Mouse (Mus musculus) limb, embryonic 11.5 days (tissue): ENCODE data around the gene Dcpp2. TPM values are rescaled to one million over a fixed set of nuclear protein-coding genes. Genes with fewer than 3 reads are reported as not detected.

Experiments
- ATAC-seq: fragments of 200-750 bp; cut with Nextera tagmentation; 2 replicates; pipeline ENCODE4 v1.8.0; 2017; ENCODE audit warnings: low read depth; ENCODE audit not compliant: insufficient number of reproducible peaks, low FRiP score, low TSS enrichment
- DNase-seq: peaks from one replicate; pipeline ENCODE4 v3.0.0-alpha.2; 2015; ENCODE audit warnings: low spot score
- H3K27ac ChIP-seq: fragments of 300-500 bp; sonication (generic); replicated peaks from 2 replicates; pipeline ENCODE4 v1.5.1; 2014; ENCODE audit warnings: low read depth, mild to moderate bottlenecking, low read length
- H3K27me3 ChIP-seq: fragments of 300-500 bp; sonication (generic); 2 replicates; pipeline ENCODE4 v1.6.1; 2014; ENCODE audit warnings: mild to moderate bottlenecking, low read length, mixed read lengths; ENCODE audit not compliant: control insufficient read depth, insufficient read depth
- H3K36me3 ChIP-seq: fragments of 300-500 bp; sonication (generic); 2 replicates; pipeline ENCODE4 v1.6.1; 2014; ENCODE audit warnings: mild to moderate bottlenecking, low read length, moderate library complexity, mixed read lengths; ENCODE audit not compliant: control insufficient read depth, insufficient read depth
- H3K4me1 ChIP-seq: fragments of 300-500 bp; sonication (generic); 2 replicates; pipeline ENCODE4 v1.6.1; 2014; ENCODE audit warnings: low read length, mixed read lengths; ENCODE audit not compliant: control insufficient read depth, insufficient read depth
- H3K4me2 ChIP-seq: fragments of 300-500 bp; sonication (generic); 2 replicates; pipeline ENCODE4 v1.6.1; 2014; ENCODE audit warnings: low read depth, mild to moderate bottlenecking, moderate library complexity; ENCODE audit not compliant: severe bottlenecking
- H3K4me3 ChIP-seq: fragments of 300-500 bp; sonication (generic); 2 replicates; pipeline ENCODE4 v1.5.1; 2014; ENCODE audit warnings: low read depth, low read length
- H3K9ac ChIP-seq: fragments of 300-500 bp; sonication (generic); 2 replicates; pipeline ENCODE4 v1.6.1; 2014; ENCODE audit warnings: mild to moderate bottlenecking, low read length
- H3K9me3 ChIP-seq: fragments of 300-500 bp; sonication (generic); 2 replicates; pipeline ENCODE4 v1.6.1; 2016; ENCODE audit warnings: low read length; ENCODE audit not compliant: control insufficient read depth
- WGBS: fragments of 180-500 bp; shearing (Covaris S2); extraction: QIAGEN DNeasy Blood & Tissue Kit; methylation state at CpG from one replicate; pipeline ENCODE4 v1.1.7; 2014; 5-methylcytosine and 5-hydroxymethylcytosine counted together
- polyA plus RNA-seq: library from polyadenylated mRNA; unstranded; fragments of >200 nt; fragmentation: Nextera tagmentation; extraction: Ambion mirVana; gene quantifications from 2 replicates; pipeline ENCODE4 v1.2.1, GENCODE M21; 2014

Gene Dcpp2
- polyA plus RNA-seq, 1 experiment from 2014 or later = not detected

GRCm38 (mm10) chr17:23850853-23851749 is 29.6 kb upstream of the Dcpp2 start:
- whole genome bisulfite sequencing = 64% methylated on average over 18 of the region's 19 CpGs
- no peak overlapping the region for H3K4me3 ChIP-seq
- H3K27me3 ChIP-seq = no peaks in the 10 kb centered on the region
- no peaks in the 10 kb centered on the region for H3K36me3 ChIP-seq
- no peak overlapping the region for H3K4me2 ChIP-seq
- H3K27ac ChIP-seq = no peak overlapping the region
- H3K9ac ChIP-seq = no peak overlapping the region
- no peaks in the 10 kb centered on the region for H3K9me3 ChIP-seq
- ATAC-seq = no peak
- peak; percentile 87 for DNase-seq
- no peaks in the 10 kb centered on the region for H3K4me1 ChIP-seq

- 38% methylated on average over 5 of the region's 5 CpGs for WGBS
- no peaks in the 10 kb centered on the region for H3K4me1 ChIP-seq
- H3K9ac ChIP-seq = no peak overlapping the region
- ATAC-seq (no peak), DNase-seq (peak; percentile 64)
- no peak overlapping the region for H3K4me3 ChIP-seq
- H3K27ac ChIP-seq = no peak overlapping the region
- H3K9me3 ChIP-seq = no peaks in the 10 kb centered on the region
- H3K36me3 ChIP-seq = no peaks in the 10 kb centered on the region
- no peak overlapping the region for H3K4me2 ChIP-seq
- H3K27me3 ChIP-seq = no peaks in the 10 kb centered on the region
These were observed 27.4 kb upstream of the Dcpp2 start for GRCm38 (mm10) chr17:23853292-23853691.

- no peak for ATAC-seq
These were observed 26.4 kb upstream of the Dcpp2 start for GRCm38 (mm10) chr17:23854229-23854765.

GRCm38 (mm10) chr17:23857193-23857592 is 23.5 kb upstream of the Dcpp2 start:
- no peaks in the 10 kb centered on the region for H3K9me3 ChIP-seq
- no peaks in the 10 kb centered on the region for H3K4me1 ChIP-seq
- no peaks in the 10 kb centered on the region for H3K27me3 ChIP-seq
- H3K36me3 ChIP-seq = no peaks in the 10 kb centered on the region
- no peak overlapping the region for H3K4me2 ChIP-seq
- no peak for ATAC-seq
- no peak overlapping the region for H3K27ac ChIP-seq
- no peak for DNase-seq
- H3K4me3 ChIP-seq = no peak overlapping the region
- WGBS = 82% methylated on average over 6 of the region's 6 CpGs
- no peak overlapping the region for H3K9ac ChIP-seq

More at GRCm38 (mm10) chr17:23854229-23854765, 26.4 kb upstream of the Dcpp2 start:
- Histone ChIP-seq H3K27ac (no peak overlapping the region), H3K4me3 (no peak overlapping the region), H3K4me2 (no peak overlapping the region), H3K9ac (no peak overlapping the region), H3K27me3 (no peaks in the 10 kb centered on the region), H3K36me3 (no peaks in the 10 kb centered on the region), H3K9me3 (no peaks in the 10 kb centered on the region), H3K4me1 (no peaks in the 10 kb centered on the region)
- WGBS = 90% methylated on average over 10 of the region's 10 CpGs
- DNase-seq = no peak

- H3K36me3 ChIP-seq = no peaks in the 10 kb centered on the region
- 82% methylated on average over 2 of the region's 2 CpGs for WGBS
These were observed 22.8 kb upstream of the Dcpp2 start for GRCm38 (mm10) chr17:23857913-23858312.

GRCm38 (mm10) chr17:23862926-23863325 is 17.8 kb upstream of the Dcpp2 start:
- ATAC-seq (no peak), DNase-seq (no peak)
- H3K27me3 ChIP-seq = no peaks in the 10 kb centered on the region
- no peaks in the 10 kb centered on the region for H3K36me3 ChIP-seq
- H3K27ac ChIP-seq = no peak overlapping the region
- H3K4me2 ChIP-seq = no peak overlapping the region; the same call in 1 of the 2 replicates
- no peaks in the 10 kb centered on the region for H3K9me3 ChIP-seq
- WGBS = 86% methylated on average over 4 of the region's 4 CpGs
- H3K4me1 ChIP-seq = no peaks in the 10 kb centered on the region
- no peak overlapping the region for H3K4me3 ChIP-seq
- no peak overlapping the region for H3K9ac ChIP-seq

More at GRCm38 (mm10) chr17:23857913-23858312, 22.8 kb upstream of the Dcpp2 start:
- no peak overlapping the region for H3K4me2 ChIP-seq
- H3K9ac ChIP-seq = no peak overlapping the region
- H3K9me3 ChIP-seq = no peaks in the 10 kb centered on the region
- H3K4me3 ChIP-seq = no peak overlapping the region
- no peak overlapping the region for H3K27ac ChIP-seq
- no peaks in the 10 kb centered on the region for H3K4me1 ChIP-seq
- H3K27me3 ChIP-seq = no peaks in the 10 kb centered on the region
- DNase-seq (no peak), ATAC-seq (no peak)

- Histone ChIP-seq H3K4me1 (no peaks in the 10 kb centered on the region), H3K4me2 (no peak within 1 kb of the TSS), H3K36me3 (no peaks in the 10 kb centered on the region), H3K9ac (no peak within 1 kb of the TSS), H3K27me3 (no peaks in the 10 kb centered on the region), H3K4me3 (no peak within 1 kb of the TSS), H3K9me3 (no peaks in the 10 kb centered on the region), H3K27ac (no peak within 1 kb of the TSS)
- ATAC-seq = no peak
- DNase-seq = no peak
- WGBS = 81% methylated on average over 15 of the region's 15 CpGs
These were observed 12.9 kb upstream of the Dcpp2 start, which contains the start of gene Prss21 for GRCm38 (mm10) chr17:23867756-23868155. TSS of gene Prss21 (plus strand) at chr17:23868056.

- H3K9me3 ChIP-seq = no peaks in the 10 kb centered on the region
- ATAC-seq (no peak), DNase-seq (no peak)
- no peak overlapping the region for H3K4me2 ChIP-seq
- WGBS = 89% methylated on average over 11 of the region's 11 CpGs
- H3K27me3 ChIP-seq = no peaks in the 10 kb centered on the region
- H3K27ac ChIP-seq = no peak overlapping the region
- H3K9ac ChIP-seq = no peak overlapping the region
- H3K36me3 ChIP-seq = no peaks in the 10 kb centered on the region
- no peak overlapping the region for H3K4me3 ChIP-seq
- no peaks in the 10 kb centered on the region for H3K4me1 ChIP-seq
These were observed 12.2 kb upstream of the Dcpp2 start for GRCm38 (mm10) chr17:23868513-23868912.
